Mouse (Mus musculus) bone marrow, adult 2 months (tissue): ENCODE results near the gene Mapk14.
"Not testable (repeated sequence)": the region's sequence is repeated elsewhere in the genome, so short reads cannot be mapped to it uniquely, and the experiment has no call there.

Source experiments
- CTCF ChIP-seq: fragments of 200-500 bp; IDR thresholded peaks from 2 replicates; pipeline ENCODE4 v1.5.1; 2011; ENCODE audit warnings: low read length, control low read depth; ENCODE audit not compliant: control insufficient read depth, insufficient read depth
- POLR2A ChIP-seq: fragments of 200-500 bp; IDR thresholded peaks from 2 replicates; pipeline ENCODE4 v1.6.1; 2011; ENCODE audit warnings: low read depth, mild to moderate bottlenecking, control low read depth, low read length, borderline replicate concordance; ENCODE audit not compliant: control insufficient read depth

DNA sequence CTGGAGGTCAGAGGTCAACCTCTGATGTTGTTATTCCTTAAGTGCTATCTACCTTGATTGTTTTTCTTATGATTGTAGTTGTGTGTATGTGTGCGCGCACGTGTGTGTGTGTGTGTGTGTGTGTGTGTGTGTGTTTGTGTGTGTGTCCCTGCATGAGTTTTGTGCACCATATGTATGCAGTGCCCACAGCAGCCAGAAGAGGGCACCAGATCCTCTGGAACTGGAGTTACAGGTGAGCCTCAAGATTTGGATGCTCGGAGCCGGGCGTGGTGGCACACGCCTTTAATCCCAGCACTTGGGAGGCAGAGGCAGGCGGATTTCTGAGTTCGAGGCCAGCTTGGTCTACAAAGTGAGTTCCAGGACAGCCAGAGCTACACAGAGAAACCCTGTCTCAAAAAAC is 83.2 kb downstream of the Mapk14 start:
- 0 out of 2 replicates have a peak, but pooled peaks have one; percentile 18 for TF ChIP-seq CTCF
- TF ChIP-seq POLR2A = not testable (repeated sequence)
